Mouse (Mus musculus) MEL (cell line): ENCODE data around the gene Dlg2. TPM values are rescaled to one million over a fixed set of nuclear protein-coding genes. Genes with fewer than 3 reads are reported as not detected.

ENCODE experiments used
- DNase-seq: peaks from one replicate; pipeline ENCODE4 v3.0.0; 2011; ENCODE audit warnings: low read depth, low spot score
- H3K27ac ChIP-seq: 2 replicates; pipeline ENCODE4 v1.5.1; 2012; ENCODE audit warnings: low read depth, mild to moderate bottlenecking, control low read depth, low read length, moderate library complexity; ENCODE audit not compliant: control insufficient read depth
- H3K27me3 ChIP-seq, 2 experiments: fragments of 150-350 bp in 1 of 2; sonication (generic) in 1 of 2; 2 replicates each; pipeline ENCODE4 v1.6.1; 2012; ENCODE audit warnings: low read length in 2 of 2, mild to moderate bottlenecking in 2 of 2, improper control_type of control experiment in 1 of 2, moderate library complexity in 1 of 2; ENCODE audit not compliant: insufficient read depth in 2 of 2, control insufficient read depth in 1 of 2
- H3K36me3 ChIP-seq, 2 experiments: 2 replicates each; pipeline ENCODE4 v1.6.1; 2012 to 2014; ENCODE audit warnings: low read length in 2 of 2, improper control_type of control experiment in 1 of 2, inconsistent platforms in 1 of 2, mild to moderate bottlenecking in 1 of 2; ENCODE audit not compliant: insufficient read depth in 2 of 2, control insufficient read depth in 1 of 2
- H3K4me1 ChIP-seq, 2 experiments: fragments of 150-350 bp in 1 of 2; sonication (generic) in 1 of 2; 2 replicates each; pipeline ENCODE4 v1.6.1; 2012; ENCODE audit warnings: low read length in 2 of 2, improper control_type of control experiment in 1 of 2, mild to moderate bottlenecking in 1 of 2; ENCODE audit not compliant: insufficient read depth in 2 of 2, control insufficient read depth in 1 of 2
- H3K4me3 ChIP-seq, 2 experiments: fragments of 150-350 bp in 1 of 2; sonication (generic) in 1 of 2; 2 replicates each; pipeline ENCODE4 v1.5.1; 2012; ENCODE audit warnings: low read depth in 2 of 2, low read length in 2 of 2, mild to moderate bottlenecking in 2 of 2, moderate library complexity in 2 of 2, control low read depth in 1 of 2, improper control_type of control experiment in 1 of 2; ENCODE audit not compliant: control insufficient read depth in 1 of 2, insufficient read depth in 1 of 2
- H3K79me2 ChIP-seq: 2 replicates; pipeline ENCODE4 v1.6.1; 2012; ENCODE audit warnings: mild to moderate bottlenecking, low read length, moderate library complexity; ENCODE audit not compliant: control insufficient read depth, poor library complexity, insufficient read depth
- H3K9ac ChIP-seq: 2 replicates; pipeline ENCODE4 v1.6.1; 2012; ENCODE audit warnings: low read depth, mild to moderate bottlenecking, control low read depth, low read length, moderate library complexity; ENCODE audit not compliant: control insufficient read depth, poor library complexity, severe bottlenecking
- H3K9me3 ChIP-seq: fragments of 150-350 bp; sonication (generic); replicated peaks from 2 replicates; pipeline ENCODE4 v1.6.1; 2012; ENCODE audit warnings: mild to moderate bottlenecking, low read length, improper control_type of control experiment, moderate library complexity; ENCODE audit not compliant: insufficient read depth
- BHLHE40 ChIP-seq: IDR thresholded peaks from 2 replicates; pipeline ENCODE4 v1.6.1; 2012; ENCODE audit warnings: low read depth, mild to moderate bottlenecking, inconsistent platforms, low read length, improper control_type of control experiment, borderline replicate concordance
- CTCF ChIP-seq, 3 experiments: IDR thresholded peaks in 2 of 3; conservative IDR thresholded peaks in 1 of 3; 2 replicates each; pipeline ENCODE4 v1.5.1; 2011 to 2012; ENCODE audit warnings: low read length in 3 of 3, low read depth in 2 of 3, mild to moderate bottlenecking in 2 of 3, improper control_type of control experiment in 1 of 3, inconsistent platforms in 1 of 3, mixed read lengths in 1 of 3, moderate library complexity in 1 of 3; ENCODE audit not compliant: control insufficient read depth in 1 of 3, insufficient read depth in 1 of 3, poor library complexity in 1 of 3, severe bottlenecking in 1 of 3
- E2F4 ChIP-seq: IDR thresholded peaks from 2 replicates; pipeline ENCODE4 v1.6.1; 2011; ENCODE audit warnings: low read depth, low read length, improper control_type of control experiment, borderline replicate concordance
- GABPA ChIP-seq: IDR thresholded peaks from 2 replicates; pipeline ENCODE4 v1.6.1; 2012; ENCODE audit warnings: low read depth, mild to moderate bottlenecking, inconsistent platforms, low read length, improper control_type of control experiment, moderate library complexity
- MAX ChIP-seq: IDR thresholded peaks from 2 replicates; pipeline ENCODE4 v1.6.1; 2011; ENCODE audit warnings: low read length, improper control_type of control experiment
- MXI1 ChIP-seq: IDR thresholded peaks from 2 replicates; pipeline ENCODE4 v1.6.1; 2011; ENCODE audit warnings: mild to moderate bottlenecking, low read depth, low read length, improper control_type of control experiment
- MYB ChIP-seq: IDR thresholded peaks from 2 replicates; pipeline ENCODE4 v1.6.1; 2011; ENCODE audit warnings: mild to moderate bottlenecking, low read depth, low read length, improper control_type of control experiment
- POLR2A ChIP-seq, 2 experiments: IDR thresholded peaks; 2 replicates each; pipeline ENCODE4 v1.6.1; 2011 to 2012; ENCODE audit warnings: low read length in 2 of 2, mild to moderate bottlenecking in 2 of 2, control low read depth in 1 of 2, improper control_type of control experiment in 1 of 2, low read depth in 1 of 2, moderate library complexity in 1 of 2; ENCODE audit not compliant: control insufficient read depth in 1 of 2, insufficient read depth in 1 of 2, poor library complexity in 1 of 2
- RCOR1 ChIP-seq: IDR thresholded peaks from 2 replicates; pipeline ENCODE4 v1.6.1; 2012; ENCODE audit warnings: low read depth, mild to moderate bottlenecking, inconsistent platforms, low read length, improper control_type of control experiment
- SMC3 ChIP-seq: IDR thresholded peaks from 2 replicates; pipeline ENCODE4 v1.6.1; 2011; ENCODE audit warnings: low read depth, low read length, improper control_type of control experiment
- UBTF ChIP-seq: IDR thresholded peaks from 2 replicates; pipeline ENCODE4 v1.6.1; 2012; ENCODE audit warnings: low read depth, mild to moderate bottlenecking, inconsistent platforms, low read length, improper control_type of control experiment, moderate library complexity, borderline replicate concordance; ENCODE audit not compliant: insufficient read depth
- ZMIZ1 ChIP-seq: IDR thresholded peaks from 2 replicates; pipeline ENCODE4 v1.6.1; 2012; ENCODE audit warnings: low read depth, mild to moderate bottlenecking, inconsistent platforms, low read length, improper control_type of control experiment, moderate library complexity
- polyA plus RNA-seq, 2 experiments: library from polyadenylated mRNA; stranded (reverse) in 1 of 2; unstranded in 1 of 2; fragments of >175 nt in 1 of 2; fragments of >200 nt in 1 of 2; gene quantifications; 2 replicates each; pipeline versions ENCODE4 v1.2.1 to v1.2.4; 2012; ENCODE audit warnings: low replicate concordance in 2 of 2, low read depth in 1 of 2; ENCODE audit not compliant: insufficient read length in 2 of 2, insufficient read depth in 1 of 2, missing spikeins in 1 of 2
- total RNA-seq: library from RNA; depleted of rRNA; stranded (reverse); fragments of 300-350 nt; gene quantifications from 2 replicates; pipeline ENCODE4 v1.2.3, GENCODE M21; 2012

The Dlg2 gene
- total and polyA plus RNA-seq, 3 experiments, result 0.04 TPM; not detected in 2

- no peak for TF ChIP-seq E2F4
These were observed 33.9 kb upstream of the Dlg2 start, which contains the start of gene Crebzf (continued) for GRCm38 (mm10) chr7:90442518-90443080.

- peaks cover 19 to 22% of the 10 kb centered on the region in 2 experiments for H3K36me3 ChIP-seq
- H3K9me3 ChIP-seq, result no peaks in the 10 kb centered on the region
- peaks cover 4 to 5% of the 10 kb centered on the region in 2 experiments; a peak in 3 of 4 replicates for H3K4me1 ChIP-seq
- H3K79me2 ChIP-seq, result peaks cover 34% of the 10 kb centered on the region
- no peaks in the 10 kb centered on the region for H3K27me3 ChIP-seq
- TF ChIP-seq GABPA (no peak), SMC3 (no peak), MXI1 (peak; percentile 62), CTCF (IDR thresholded peaks at IDR 0.05 in 2 of 3, conservative IDR thresholded peaks at IDR 0.05 in 1 of 3; ENCODE audit: control insufficient read depth in 1 of 3, insufficient read depth in 1 of 3, low read depth in 2 of 3, low read length in 3 of 3, poor library complexity in 1 of 3, severe bottlenecking in 1 of 3) (peak in 1 of 3 experiments; percentile 30; a peak in 1 of 6 replicates), UBTF (peak; percentile 43; the same call in 1 of the 2 replicates), MYB (no peak), RCOR1 (no peak), POLR2A (IDR thresholded peaks at IDR 0.05; ENCODE audit: control insufficient read depth in 1 of 2, insufficient read depth in 1 of 2, low read depth in 1 of 2, low read length in 2 of 2, poor library complexity in 1 of 2) (peak in 1 of 2 experiments; percentile 64; a peak in 1 of 4 replicates), ZMIZ1 (0 out of 2 replicates have a peak, but pooled peaks have one; percentile 24)
- DNase-seq, result peak; percentile 60
- H3K27ac ChIP-seq, result peak overlapping the region; percentile 59
- peak overlapping the region; percentile 99 for H3K9ac ChIP-seq
- H3K4me3 ChIP-seq, result peak overlapping the region; percentile 95 to 100
These were observed 33.1 kb upstream of the Dlg2 start for GRCm38 (mm10) chr7:90443101-90444091.

- Histone ChIP-seq H3K79me2 (peaks cover 36% of the 10 kb centered on the region), H3K9ac (peak overlapping the region; percentile 99), H3K27ac (peak overlapping the region; percentile 40; the same call in 1 of the 2 replicates), H3K4me3 (peak overlapping the region; percentile 95 to 100), H3K36me3 (peaks cover 23% of the 10 kb centered on the region in 2 experiments), H3K4me1 (peaks cover 4 to 5% of the 10 kb centered on the region in 2 experiments; a peak in 3 of 4 replicates), H3K27me3 (no peaks in the 10 kb centered on the region), H3K9me3 (no peaks in the 10 kb centered on the region)
- DNase-seq, result peak; percentile 56
- no peak for TF ChIP-seq BHLHE40
- peak; percentile 13; the same call in 1 of the 2 replicates for TF ChIP-seq MXI1
- TF ChIP-seq MAX, result no peak
These were observed 32.3 kb upstream of the Dlg2 start for GRCm38 (mm10) chr7:90444206-90444605.
